Mouse (Mus musculus): ENCODE measurements around the gene Fam131a.
A peak's percentile ranks its signal among the peaks of the same experiment; 100 is the strongest.

- TF ChIP-seq CTCF (IDR thresholded peaks at IDR 0.05; ENCODE audit: low read depth): peak; percentile 71
- no peak for TF ChIP-seq EP300 (IDR thresholded peaks at IDR 0.05; ENCODE audit: low read depth)
Measured at GRCm38 (mm10) chr16:20702522-20702893, 9.5 kb downstream of the Fam131a start.
